Mouse (Mus musculus) midbrain, embryonic 12.5 days (tissue): ENCODE results near the gene Mamstr. TPM values are rescaled to one million over a fixed set of nuclear protein-coding genes. Genes with fewer than 3 reads are reported as not detected.

Source experiments
- ATAC-seq: fragments of 200-750 bp; cut with Nextera tagmentation; 2 replicates; pipeline ENCODE4 v1.8.0; 2017; ENCODE audit warnings: low read depth, moderate TSS enrichment, moderate library complexity; ENCODE audit not compliant: low FRiP score
- H3K27ac ChIP-seq: fragments of 300-500 bp; sonication (generic); replicated peaks from 2 replicates; pipeline ENCODE4 v1.5.1; 2016; ENCODE audit warnings: mild to moderate bottlenecking
- H3K27me3 ChIP-seq: fragments of 300-500 bp; sonication (generic); 2 replicates; pipeline ENCODE4 v1.6.1; 2016; ENCODE audit warnings: mild to moderate bottlenecking
- H3K36me3 ChIP-seq: fragments of 300-500 bp; sonication (generic); 2 replicates; pipeline ENCODE4 v1.6.1; 2016
- H3K4me1 ChIP-seq: fragments of 300-500 bp; sonication (generic); 2 replicates; pipeline ENCODE4 v1.6.1; 2016
- H3K4me2 ChIP-seq: fragments of 300-500 bp; sonication (generic); replicated peaks from 2 replicates; pipeline ENCODE4 v1.6.1; 2016; ENCODE audit warnings: mild to moderate bottlenecking, moderate library complexity
- H3K4me3 ChIP-seq: fragments of 300-500 bp; sonication (generic); 2 replicates; pipeline ENCODE4 v1.5.1; 2016; ENCODE audit warnings: mild to moderate bottlenecking
- H3K9ac ChIP-seq: fragments of 300-500 bp; sonication (generic); replicated peaks from 2 replicates; pipeline ENCODE4 v1.6.1; 2016; ENCODE audit warnings: mild to moderate bottlenecking, moderate library complexity
- H3K9me3 ChIP-seq: fragments of 300-500 bp; sonication (generic); 2 replicates; pipeline ENCODE4 v1.6.1; 2016; ENCODE audit warnings: mild to moderate bottlenecking
- WGBS: fragments of 180-500 bp; shearing (Covaris S2); methylation state at CpG from one replicate; pipeline ENCODE4 v1.1.7; 2016; 5-methylcytosine and 5-hydroxymethylcytosine counted together
- polyA plus RNA-seq: library from polyadenylated mRNA; unstranded; fragments of >200 nt; fragmentation: Nextera tagmentation; extraction: Ambion mirVana; gene quantifications from 2 replicates; pipeline ENCODE4 v1.2.1, GENCODE M21; 2016

Gene Mamstr
- polyA plus RNA-seq, 1 experiment from 2014 or later = 2.7 TPM

DNA sequence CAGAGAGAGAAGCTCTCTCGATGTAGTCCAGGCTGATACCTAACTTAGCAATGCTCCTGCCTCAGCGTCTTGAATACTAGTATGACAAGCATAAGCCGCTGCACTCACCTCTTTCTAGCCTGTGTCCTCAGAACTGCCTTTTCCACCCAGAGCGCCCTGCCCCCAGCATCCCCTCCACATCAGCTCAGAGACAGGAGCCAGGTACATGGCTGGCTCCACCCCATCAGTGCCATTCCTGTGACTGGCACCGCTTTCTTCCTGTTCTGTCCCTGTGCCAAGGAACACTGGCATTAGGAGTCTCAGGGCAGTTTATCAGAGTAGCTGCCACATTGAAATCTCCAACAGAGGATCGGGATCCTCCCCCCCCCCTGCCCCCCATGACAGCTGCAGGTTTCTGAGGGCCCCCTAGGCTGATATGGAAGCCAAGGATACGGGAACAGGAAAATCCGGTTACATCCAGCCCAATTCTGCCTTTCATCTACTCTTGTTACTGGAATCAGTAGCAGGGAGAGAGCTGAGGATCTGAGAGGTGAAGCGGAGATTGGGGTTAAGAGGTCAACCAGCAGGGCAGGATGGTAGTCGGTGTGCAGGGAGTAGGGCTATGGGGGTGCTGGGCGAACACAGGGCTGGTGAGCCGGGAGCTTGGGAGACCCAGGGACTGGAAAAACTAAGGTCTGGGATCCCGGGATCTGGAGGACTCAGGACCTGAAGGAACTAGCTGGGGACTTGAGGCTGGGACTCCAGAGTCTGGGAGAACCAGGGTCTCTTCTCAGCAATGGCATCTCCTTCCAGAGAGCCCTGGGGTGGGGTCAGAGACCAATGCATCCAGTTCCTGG, 25.7 kb downstream of the Mamstr start:
- H3K27me3 ChIP-seq = peaks cover 7% of the 10 kb centered on the region; the same call in 1 of the 2 replicates
- no peak overlapping the region for H3K4me2 ChIP-seq
- no peak for ATAC-seq
- H3K9me3 ChIP-seq = no peaks in the 10 kb centered on the region
- no peak overlapping the region for H3K9ac ChIP-seq
- H3K4me1 ChIP-seq = no peaks in the 10 kb centered on the region
- H3K4me3 ChIP-seq = no peak overlapping the region
- H3K27ac ChIP-seq = no peak overlapping the region
- 60% methylated on average over 13 of the region's 13 CpGs for WGBS
- no peaks in the 10 kb centered on the region for H3K36me3 ChIP-seq

DNA sequence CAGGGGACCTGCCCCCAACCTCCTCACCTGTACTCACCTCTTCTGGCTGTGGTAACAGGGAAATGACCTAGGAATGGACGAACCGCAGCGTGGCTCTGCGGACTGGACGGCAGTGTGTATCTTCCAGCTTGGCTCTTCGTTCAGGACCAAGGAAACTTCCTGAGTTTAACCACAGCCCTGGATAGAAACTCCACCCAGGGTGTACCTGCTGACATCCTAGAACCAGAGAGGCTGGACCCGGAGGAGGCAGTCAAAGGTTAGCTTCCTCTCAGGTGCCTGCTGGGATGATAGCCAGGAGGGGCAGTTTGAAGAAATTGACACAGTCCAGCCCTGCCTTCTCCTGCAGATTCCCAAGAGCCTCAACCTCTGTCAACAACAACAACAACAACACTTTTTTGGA, 26.4 kb downstream of the Mamstr start, which contains the start of gene Fut2:
Gene Fut2 (minus strand): TSS at position 234 of the 400 bp plus-strand sequence.
- H3K36me3 ChIP-seq = no peaks in the 10 kb centered on the region
- no peaks in the 10 kb centered on the region for H3K4me1 ChIP-seq
- 87% methylated on average over 7 of the region's 7 CpGs for WGBS
- no peak for ATAC-seq
- no peak within 1 kb of the TSS for H3K4me3 ChIP-seq
- H3K9ac ChIP-seq = no peak within 1 kb of the TSS
- H3K27ac ChIP-seq = no peak within 1 kb of the TSS
- peaks cover 7% of the 10 kb centered on the region; the same call in 1 of the 2 replicates for H3K27me3 ChIP-seq
- H3K9me3 ChIP-seq = no peaks in the 10 kb centered on the region
- no peak within 1 kb of the TSS for H3K4me2 ChIP-seq

DNA sequence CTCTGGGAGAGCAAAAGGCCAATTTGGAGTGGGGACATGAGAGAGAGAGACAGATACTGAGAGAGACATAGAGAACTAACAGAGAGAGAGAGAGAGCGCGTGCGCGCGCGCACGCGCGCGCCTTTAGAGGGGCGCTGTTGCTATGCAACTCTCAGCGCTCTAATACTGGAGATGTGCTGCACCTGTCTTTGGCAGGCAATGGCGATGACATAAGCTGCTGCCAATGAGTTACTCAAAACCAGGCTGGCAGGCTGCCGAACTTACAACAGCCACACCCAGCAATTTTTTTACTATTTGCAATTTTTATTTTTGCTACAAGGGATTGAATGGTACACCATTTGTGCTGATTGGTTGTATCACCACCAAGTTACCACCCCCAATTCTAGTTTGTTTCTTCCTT, 28.0 kb downstream of the Mamstr start:
- Histone ChIP-seq H3K27me3 (peaks cover 10% of the 10 kb centered on the region; the same call in 1 of the 2 replicates), H3K4me1 (no peaks in the 10 kb centered on the region), H3K36me3 (no peaks in the 10 kb centered on the region), H3K4me3 (no peak overlapping the region), H3K4me2 (no peak overlapping the region), H3K9me3 (no peaks in the 10 kb centered on the region), H3K9ac (no peak overlapping the region), H3K27ac (no peak overlapping the region)
- WGBS = 78% methylated on average over 14 of the region's 14 CpGs
- ATAC-seq = no peak

DNA sequence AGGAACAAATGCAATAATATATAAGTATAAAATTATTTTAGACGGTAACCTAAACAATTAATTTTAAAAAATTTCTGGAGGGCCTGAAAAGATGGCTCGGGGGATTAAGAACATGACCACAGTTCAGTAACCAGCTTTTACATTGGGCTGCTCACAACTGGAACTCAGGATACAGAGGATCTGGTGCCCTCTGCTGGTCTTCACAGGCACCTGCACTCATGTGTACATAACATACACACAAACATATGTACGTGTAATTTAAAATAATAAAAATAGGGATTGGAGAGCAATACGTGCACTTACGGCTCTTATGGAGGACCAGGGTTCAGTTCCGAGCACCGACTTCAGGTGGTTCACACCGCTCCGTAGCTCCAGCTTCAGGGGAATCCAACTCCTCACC, 29.1 kb downstream of the Mamstr start:
- no peak overlapping the region for H3K4me3 ChIP-seq
- no peak overlapping the region for H3K9ac ChIP-seq
- 96% methylated on average over 9 of the region's 9 CpGs for WGBS
- H3K4me1 ChIP-seq = no peaks in the 10 kb centered on the region
- H3K27ac ChIP-seq = no peak overlapping the region
- H3K27me3 ChIP-seq = peaks cover 14% of the 10 kb centered on the region; the same call in 1 of the 2 replicates
- no peaks in the 10 kb centered on the region for H3K9me3 ChIP-seq
- no peak overlapping the region for H3K4me2 ChIP-seq
- H3K36me3 ChIP-seq = no peaks in the 10 kb centered on the region
- ATAC-seq = no peak

DNA sequence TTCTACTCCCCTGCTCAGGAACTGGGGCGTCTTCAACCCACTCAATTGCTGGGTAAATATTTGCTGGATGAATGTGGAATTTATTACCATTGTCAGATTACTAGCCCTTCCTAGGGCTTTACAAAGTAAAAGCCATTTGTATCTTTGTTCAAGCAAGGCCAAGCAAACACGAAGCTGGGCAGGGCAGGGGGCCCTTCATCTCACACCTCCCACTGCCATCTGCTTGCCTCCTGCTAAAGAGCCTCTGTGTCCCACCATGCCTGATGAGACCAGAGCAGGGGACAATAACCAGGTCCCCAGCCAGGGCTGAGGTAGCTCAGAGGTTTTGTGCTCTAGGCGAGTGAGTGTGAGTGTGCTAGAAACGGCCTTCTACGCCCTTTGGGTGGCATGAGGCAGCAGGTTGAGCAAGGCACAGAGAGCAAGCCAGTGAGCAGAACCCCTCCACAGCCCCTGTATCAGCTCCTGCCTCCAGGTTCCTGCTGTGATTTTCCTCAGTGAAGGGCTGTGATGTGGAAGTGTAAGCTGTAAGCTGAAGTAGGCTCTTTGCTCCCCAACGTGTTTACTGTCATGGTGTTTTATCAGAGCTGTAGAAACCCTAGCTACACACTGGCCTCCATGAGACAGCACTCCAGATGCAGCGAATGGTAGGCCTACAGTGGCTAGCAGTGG, 38.0 kb downstream of the Mamstr start:
- H3K9me3 ChIP-seq = no peaks in the 10 kb centered on the region
- no peak overlapping the region for H3K4me2 ChIP-seq
- peaks cover 5% of the 10 kb centered on the region; the same call in 1 of the 2 replicates for H3K4me1 ChIP-seq
- H3K9ac ChIP-seq = no peak overlapping the region
- no peaks in the 10 kb centered on the region for H3K36me3 ChIP-seq
- H3K27ac ChIP-seq = no peak overlapping the region
- H3K4me3 ChIP-seq = no peak overlapping the region
- no peak for ATAC-seq
- 75% methylated on average over 7 of the region's 7 CpGs for WGBS
- H3K27me3 ChIP-seq = 0 out of 2 replicates have a peak, but pooled peaks cover 4% of the 10 kb centered on the region

DNA sequence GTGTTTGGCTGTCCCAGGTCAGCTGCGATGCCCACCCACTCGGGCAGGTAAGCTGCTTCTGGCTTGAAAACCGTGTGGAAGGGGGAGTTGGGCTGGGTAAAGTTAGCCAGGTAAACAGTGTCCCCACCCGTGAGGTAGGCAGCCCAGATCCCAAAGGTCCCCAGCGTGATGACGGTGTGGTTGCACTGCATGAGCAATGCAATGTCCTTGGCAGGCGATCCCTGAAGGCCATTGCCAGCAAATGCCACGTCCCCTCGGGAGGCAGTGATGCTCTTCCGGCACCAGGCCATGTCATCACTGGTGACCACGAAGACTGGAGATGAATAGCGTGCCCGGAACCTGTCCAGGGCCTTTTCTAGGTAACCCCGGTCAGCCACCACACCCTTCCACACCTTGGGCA, 38.7 kb downstream of the Mamstr start:
- Histone ChIP-seq H3K27ac (no peak overlapping the region), H3K27me3 (0 out of 2 replicates have a peak, but pooled peaks cover 4% of the 10 kb centered on the region), H3K4me2 (no peak overlapping the region), H3K4me3 (no peak overlapping the region), H3K4me1 (peaks cover 5% of the 10 kb centered on the region; the same call in 1 of the 2 replicates), H3K9me3 (no peaks in the 10 kb centered on the region), H3K9ac (no peak overlapping the region), H3K36me3 (no peaks in the 10 kb centered on the region)
- no peak for ATAC-seq
- 92% methylated on average over 14 of the region's 14 CpGs for WGBS

DNA sequence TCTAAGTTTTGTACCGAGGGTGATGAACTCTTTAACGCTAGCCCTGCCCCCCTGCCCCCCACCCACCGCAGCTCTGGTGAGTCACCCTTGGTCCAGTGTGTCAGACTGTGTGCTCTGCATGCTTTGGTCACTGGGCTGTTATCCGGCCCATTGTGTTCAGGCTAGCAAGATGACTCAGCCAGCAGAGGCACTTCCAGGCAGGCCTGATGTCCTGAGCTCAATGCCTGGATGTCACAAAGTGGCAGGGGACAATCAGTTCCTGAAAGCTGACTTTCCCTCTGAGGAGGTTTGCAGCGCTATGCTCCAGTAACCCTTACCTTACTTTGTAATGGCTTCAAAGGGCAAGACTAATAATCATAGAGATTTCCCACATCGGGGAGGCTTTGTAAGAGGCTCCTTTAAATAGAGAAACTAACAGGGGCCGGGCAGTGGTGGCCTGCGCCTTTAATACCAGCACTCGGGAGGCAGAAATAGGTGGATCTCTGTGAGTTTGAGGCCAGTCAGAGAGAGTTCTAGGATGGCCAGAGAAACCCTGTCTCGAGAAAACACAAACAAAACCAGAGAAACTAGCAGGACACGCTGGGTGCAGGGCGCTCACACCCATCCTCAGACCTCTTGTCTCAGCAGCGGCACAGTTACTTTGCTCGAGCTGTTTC, 40.3 kb downstream of the Mamstr start:
- Histone ChIP-seq H3K4me3 (no peak overlapping the region), H3K4me2 (no peak overlapping the region), H3K4me1 (peaks cover 5% of the 10 kb centered on the region; the same call in 1 of the 2 replicates), H3K27me3 (peaks cover 7% of the 10 kb centered on the region; the same call in 1 of the 2 replicates), H3K9ac (no peak overlapping the region), H3K36me3 (no peaks in the 10 kb centered on the region), H3K9me3 (no peaks in the 10 kb centered on the region), H3K27ac (no peak overlapping the region)
- 67% methylated on average over 14 of the region's 14 CpGs for WGBS
- no peak for ATAC-seq

DNA sequence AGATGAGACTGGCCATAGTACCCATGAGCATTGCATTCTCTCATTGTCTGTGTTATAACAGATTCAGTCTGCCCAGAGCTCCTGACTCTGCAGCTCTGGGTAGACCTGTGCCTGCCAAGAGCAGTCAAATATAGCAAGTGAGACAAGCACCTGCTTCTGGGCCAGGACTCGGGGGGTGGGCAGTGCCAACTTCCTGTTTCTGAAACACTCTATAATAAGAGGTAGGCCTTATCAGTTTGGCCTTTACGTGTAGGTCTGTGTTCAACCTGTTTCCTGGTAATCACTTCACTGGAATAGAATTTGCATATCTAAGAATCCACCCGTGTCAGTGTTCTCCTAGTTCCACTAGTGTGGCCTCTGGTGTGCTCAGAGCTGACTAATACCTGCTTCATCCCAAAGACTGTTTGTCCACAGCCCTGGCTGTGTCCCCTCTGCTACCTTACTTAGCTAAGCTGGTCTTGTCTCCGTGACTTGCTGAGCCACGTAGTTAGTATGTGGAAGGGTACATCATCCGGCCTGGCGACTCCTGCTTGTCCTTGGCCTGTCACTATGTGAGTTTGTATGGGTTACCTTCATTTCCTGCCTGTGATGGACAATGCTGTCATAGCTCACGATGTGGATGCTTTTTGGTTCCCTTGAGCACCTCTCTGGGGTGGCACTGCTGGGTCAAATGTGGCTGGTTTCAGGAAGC, 41.4 kb downstream of the Mamstr start:
- no peak overlapping the region for H3K27ac ChIP-seq
- no peak overlapping the region for H3K9ac ChIP-seq
- peaks cover 17% of the 10 kb centered on the region; the same call in 1 of the 2 replicates for H3K27me3 ChIP-seq
- H3K4me3 ChIP-seq = no peak overlapping the region
- no peaks in the 10 kb centered on the region for H3K9me3 ChIP-seq
- H3K4me1 ChIP-seq = peaks cover 5% of the 10 kb centered on the region; the same call in 1 of the 2 replicates
- no peak for ATAC-seq
- WGBS = 86% methylated on average over 8 of the region's 8 CpGs
- H3K36me3 ChIP-seq = no peaks in the 10 kb centered on the region
- no peak overlapping the region for H3K4me2 ChIP-seq

DNA sequence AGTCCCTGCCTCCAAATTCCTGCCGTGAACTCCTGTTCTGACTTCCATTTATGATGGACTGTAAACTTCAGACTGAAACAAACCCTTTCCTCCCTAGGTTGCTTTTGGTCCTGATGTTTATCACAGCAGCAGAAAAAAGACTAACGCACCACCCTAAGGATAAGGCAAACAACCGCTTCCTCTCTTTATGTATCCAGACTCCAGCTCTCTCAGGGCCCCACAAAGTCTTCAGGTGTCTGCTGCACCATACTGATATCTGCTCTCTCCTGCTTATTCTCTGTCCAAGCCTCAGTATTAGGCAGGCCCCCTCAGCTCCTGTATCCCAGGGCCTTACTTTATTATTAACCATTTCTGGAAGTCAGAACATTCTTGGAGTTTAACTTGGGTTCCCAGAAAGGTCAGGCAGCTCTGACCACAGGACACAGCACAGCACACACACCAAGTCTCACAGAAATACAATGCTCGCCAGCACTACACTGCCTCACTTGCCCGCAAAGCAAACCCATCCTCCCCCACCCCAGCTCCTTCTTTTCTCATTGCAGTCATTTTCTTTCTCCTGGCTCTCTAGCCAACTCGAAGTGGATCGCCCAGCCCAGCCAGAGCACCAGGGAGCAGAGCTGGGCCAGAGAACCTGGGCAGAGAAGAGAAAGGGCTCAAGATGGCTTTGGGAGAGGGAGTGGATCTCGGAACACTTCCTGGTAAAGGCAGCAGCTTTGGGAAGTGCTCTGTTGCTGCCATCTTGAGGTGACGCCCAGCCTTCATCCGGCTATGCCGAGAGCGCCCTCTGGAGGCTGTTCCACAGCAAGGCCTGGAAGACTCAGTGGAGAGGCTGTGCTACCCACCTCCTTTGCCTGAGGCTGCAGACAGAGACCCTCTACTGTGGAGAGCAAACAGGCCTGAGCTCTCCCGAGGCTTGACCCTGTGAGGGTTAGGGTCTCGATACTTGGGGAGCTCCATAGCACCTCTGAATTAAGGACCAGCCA, 42.7 kb downstream of the Mamstr start:
- peaks cover 5% of the 10 kb centered on the region; the same call in 1 of the 2 replicates for H3K4me1 ChIP-seq
- peak overlapping the region; percentile 45; the same call in 1 of the 2 replicates for H3K9ac ChIP-seq
- peak; percentile 88 for ATAC-seq
- peaks cover 24% of the 10 kb centered on the region for H3K27me3 ChIP-seq
- peak overlapping the region; percentile 38; the same call in 1 of the 2 replicates for H3K4me2 ChIP-seq
- no peaks in the 10 kb centered on the region for H3K9me3 ChIP-seq
- no peaks in the 10 kb centered on the region for H3K36me3 ChIP-seq
- WGBS = 28% methylated on average over 14 of the region's 14 CpGs
- peak overlapping the region; percentile 69 for H3K27ac ChIP-seq
- peak overlapping the region; percentile 17; the same call in 1 of the 2 replicates for H3K4me3 ChIP-seq

DNA sequence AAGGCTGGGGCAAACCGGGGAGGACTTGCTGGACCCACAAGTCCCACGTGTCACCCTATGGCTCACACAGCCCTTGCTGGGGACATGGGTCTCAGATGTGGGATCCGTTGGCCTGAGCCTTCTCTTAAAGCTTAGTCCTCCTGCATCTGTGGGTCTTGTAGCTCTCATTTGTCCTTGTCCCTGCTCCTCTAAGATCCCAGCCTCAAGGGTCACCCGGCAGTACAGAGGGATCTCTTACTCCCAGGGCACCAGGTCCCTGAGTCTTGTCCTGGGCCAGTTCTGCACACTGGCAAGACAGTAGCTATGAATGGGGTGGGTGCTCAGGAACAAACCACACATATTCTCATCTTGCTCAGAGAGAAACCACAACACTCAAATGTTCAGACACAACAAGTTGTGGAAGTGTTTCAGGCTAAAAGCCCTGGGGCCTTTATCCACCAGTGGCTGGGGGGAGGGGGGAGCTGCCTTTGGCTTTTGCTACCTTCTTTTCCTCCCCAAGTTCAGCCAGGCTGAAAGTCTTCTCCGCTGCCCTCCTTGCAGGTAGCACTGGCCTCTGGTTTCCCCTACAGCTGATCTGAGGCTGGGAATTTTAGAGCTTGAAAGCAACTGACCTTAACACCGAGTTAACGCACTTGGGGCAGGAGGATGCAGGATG, 43.7 kb downstream of the Mamstr start, which contains the start of gene Ntn5:
Gene Ntn5 (plus strand): TSS at position 627 of the 655 bp plus-strand sequence.
- no peaks in the 10 kb centered on the region for H3K36me3 ChIP-seq
- 0 out of 2 replicates have a peak, but pooled peaks have one; percentile 8 for ATAC-seq
- WGBS = 75% methylated on average over 7 of the region's 7 CpGs
- peaks cover 5% of the 10 kb centered on the region; the same call in 1 of the 2 replicates for H3K4me1 ChIP-seq
- no peak within 1 kb of the TSS for H3K9ac ChIP-seq
- H3K4me3 ChIP-seq = no peak within 1 kb of the TSS
- H3K27me3 ChIP-seq = peaks cover 24% of the 10 kb centered on the region
- H3K27ac ChIP-seq = no peak within 1 kb of the TSS
- no peaks in the 10 kb centered on the region for H3K9me3 ChIP-seq
- no peak within 1 kb of the TSS for H3K4me2 ChIP-seq
